Mouse (Mus musculus): ENCODE data around the gene Gm20662.

The Gm20662 gene

DNA sequence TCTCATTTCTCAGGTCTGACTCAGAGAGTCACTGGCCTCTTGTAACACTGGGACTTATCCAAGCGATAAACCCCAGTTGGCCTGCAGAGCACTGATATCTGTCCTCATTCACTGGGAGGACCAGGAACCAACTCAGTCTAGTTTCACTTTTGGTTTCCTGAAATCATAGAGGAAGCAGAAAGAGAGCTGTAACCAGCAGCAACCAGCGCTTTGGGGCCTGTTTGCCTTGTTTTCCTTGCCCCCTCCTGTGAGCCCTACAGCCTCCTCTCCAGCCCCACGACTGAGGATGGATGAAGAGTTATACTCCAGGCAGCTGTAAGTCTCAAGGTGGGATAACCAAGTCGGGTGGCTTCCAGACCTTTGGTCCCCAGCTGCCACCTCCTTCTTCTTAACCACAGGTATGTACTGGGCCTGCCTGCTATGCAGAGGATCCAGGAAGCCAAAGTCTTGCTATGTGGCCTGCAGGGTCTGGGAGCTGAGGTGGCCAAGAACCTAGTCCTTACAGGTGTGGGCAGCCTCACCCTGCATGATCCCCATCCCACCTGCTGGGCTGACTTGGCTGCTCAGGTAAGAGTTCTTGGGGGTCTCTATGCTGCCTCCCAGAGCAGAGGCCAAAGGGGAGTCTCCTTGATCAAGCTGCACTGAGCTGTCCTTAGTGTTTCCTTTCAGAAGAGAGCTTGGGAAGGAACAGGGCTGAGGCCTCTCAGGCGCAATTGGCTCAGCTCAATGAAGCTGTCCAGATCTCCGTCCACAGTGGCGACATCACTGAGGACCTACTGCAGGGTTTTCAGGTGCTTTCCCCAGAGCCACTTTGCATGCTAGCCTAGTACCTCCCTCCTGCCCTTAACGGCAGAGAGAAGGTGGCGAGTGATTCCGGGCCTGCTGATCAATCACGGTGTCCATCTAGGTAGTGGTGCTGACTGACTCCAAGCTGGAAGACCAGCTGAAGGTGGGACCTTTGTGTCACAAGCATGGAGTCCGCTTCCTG, 20.5 kb upstream of the Gm20662 start, which contains the start of gene Uba7:
Gene Uba7, plus strand, starts transcription at position 107 of the 988 bp plus-strand sequence.
- in situ Hi-C loops (cut with MboI): no loop called here

DNA sequence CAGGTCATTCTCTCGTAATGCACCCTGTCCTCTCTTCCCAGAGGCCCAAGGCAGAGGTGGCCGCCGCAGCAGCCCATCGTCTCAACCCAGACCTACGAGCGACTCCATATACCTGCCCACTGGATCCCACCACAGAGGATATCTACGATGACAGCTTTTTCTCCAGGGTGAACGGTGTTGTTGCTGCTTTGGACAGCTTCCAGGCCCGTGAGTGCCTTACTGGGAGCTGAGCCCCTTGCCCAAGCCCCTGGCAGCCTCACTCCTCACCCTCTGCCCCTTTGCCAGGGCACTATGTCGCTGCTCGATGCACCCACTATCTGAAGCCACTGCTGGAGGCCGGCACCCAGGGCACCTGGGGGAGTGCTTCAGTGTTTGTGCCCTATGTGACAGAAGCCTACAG, 17.3 kb upstream of the Gm20662 start:
- in situ Hi-C loops (cut with MboI): no loop called here

DNA sequence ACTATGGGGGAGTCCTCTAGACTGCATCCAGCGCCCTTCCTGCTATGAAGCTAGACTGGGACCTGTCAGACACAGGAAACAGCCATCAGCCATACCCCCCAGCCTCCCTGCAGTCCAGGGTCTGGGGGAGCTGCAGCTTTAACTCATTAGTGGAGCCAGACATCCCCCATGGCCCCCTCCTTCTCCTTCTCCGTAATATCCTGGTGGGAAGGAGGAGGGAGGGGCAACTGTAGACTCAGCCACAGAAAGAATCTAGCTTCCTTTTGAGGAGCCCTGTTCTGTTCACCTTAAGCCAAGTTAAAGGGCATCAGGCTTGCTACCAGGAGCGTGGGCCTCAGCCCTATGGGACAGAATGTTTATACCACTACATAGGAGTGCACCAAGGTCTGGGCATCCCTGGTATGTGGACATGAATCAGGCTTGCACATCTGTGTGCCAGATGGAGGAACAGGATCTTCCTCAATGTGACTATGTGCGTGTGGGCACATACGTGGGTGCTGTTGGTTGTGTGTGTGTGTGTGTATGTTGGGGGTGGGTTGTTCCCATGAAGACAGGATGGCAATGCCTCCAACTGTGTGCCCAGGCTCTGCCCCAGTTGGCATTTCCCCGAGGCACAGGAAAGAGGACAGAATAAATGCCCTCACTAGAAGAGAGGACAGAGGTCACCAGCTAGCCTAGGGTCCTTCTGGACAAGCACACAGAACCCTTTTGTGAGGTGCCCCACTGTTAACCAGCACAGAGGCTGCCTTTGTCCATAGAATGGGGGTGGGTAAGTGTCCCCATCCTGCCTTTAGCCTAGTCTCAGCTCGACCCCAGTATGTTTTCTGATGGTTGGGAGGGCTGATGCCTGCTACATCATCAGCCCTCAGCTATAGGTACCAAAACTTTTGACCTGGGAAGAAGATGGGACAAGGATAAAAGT, 14.2 kb upstream of the Gm20662 start:
- in situ Hi-C loops (cut with MboI): no loop called here

DNA sequence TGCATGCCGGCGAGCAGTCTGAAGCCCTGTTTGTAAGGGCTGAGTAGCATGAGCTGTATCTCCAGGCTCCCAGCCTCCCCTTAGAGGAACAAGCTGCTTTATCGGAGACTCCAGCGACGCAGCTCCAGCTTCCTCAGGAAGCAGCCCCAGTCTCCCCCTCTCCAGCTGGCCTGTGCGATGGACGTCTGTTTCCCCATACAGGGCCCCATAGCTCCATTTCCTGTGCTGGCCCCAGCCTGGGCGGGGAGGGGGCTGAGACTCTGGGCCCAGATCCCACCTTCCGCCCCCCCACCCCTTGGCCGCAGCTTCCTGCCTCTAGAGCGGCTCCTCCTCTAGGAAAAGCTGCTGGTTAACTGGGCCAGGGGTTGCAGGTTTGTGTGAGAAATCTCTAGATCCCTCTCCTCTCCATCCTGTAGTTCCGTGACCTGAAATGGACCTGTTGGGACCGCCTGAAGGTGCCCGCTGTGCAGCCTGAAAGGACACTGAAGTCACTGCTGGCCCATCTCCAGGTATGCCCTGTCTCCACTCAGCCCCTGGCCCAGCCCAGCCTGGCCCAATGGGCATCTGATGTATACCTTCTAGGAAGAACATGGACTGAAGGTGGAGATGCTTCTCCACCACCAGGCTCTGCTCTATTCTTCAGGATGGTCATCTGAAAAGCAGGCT, 13.3 kb upstream of the Gm20662 start, which contains the start of gene Gm20661:
Gene Gm20661, plus strand, starts transcription at position 378 of the 666 bp plus-strand sequence.
- in situ Hi-C loops (cut with MboI): no loop called here

DNA sequence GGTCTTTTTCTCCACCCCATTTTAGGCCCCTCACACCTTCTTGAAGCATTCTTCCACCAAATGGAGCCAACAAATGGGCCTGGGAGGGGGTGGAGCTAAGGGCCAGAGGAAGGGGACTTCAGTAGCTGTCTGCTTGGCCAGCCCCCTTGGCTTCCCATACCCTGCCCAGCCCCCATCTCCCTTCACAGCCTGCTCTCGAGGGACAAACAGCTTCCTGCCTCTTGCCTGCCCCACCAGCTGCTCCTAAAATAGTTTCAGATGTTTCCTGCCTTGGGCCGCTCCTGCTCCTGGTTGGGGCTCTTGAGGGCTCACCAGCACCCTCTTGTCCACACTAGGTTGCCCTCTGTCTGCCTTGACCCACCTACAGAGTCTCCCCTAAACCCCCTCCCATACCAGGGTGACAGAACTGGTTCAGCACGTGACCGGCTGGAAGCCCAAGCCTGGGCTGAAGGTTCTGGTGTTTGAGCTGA, 12.7 kb upstream of the Gm20662 start:
- in situ Hi-C loops (cut with MboI): no loop called here

DNA sequence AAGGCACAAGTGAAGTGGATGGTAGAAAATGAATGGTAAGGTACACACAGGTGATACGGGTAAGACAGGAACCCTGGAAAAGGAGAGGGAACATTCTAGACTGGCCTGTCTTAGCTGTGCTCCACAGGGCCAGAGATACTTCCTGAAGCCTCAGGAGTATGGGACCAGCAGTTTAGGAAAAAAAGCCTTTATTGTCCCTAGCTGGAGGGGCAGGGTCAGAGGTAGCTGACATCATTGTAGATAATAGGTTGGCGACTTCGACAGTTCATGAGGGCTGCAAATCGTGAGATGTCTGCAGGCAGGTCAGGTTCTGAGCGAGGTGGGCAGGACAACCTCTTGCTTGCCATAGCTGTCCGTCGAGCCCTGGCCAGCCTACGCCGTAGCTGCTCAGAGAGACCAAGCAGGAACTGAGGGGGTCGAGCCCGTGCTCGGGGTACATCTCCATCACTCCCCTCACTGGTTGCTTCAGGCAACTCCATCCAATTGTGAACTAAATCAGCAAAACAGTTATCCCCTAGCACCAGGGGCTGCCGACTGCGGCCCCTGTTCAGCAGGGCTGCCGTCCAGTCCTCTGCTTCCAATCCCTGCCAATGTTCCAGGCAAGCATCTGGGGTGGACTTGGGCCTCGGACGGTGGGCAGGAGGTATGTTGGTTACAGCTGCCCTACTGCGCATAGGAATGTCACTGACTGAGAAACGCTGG, 11.9 kb upstream of the Gm20662 start:
- in situ Hi-C loops (cut with MboI): no loop called here

DNA sequence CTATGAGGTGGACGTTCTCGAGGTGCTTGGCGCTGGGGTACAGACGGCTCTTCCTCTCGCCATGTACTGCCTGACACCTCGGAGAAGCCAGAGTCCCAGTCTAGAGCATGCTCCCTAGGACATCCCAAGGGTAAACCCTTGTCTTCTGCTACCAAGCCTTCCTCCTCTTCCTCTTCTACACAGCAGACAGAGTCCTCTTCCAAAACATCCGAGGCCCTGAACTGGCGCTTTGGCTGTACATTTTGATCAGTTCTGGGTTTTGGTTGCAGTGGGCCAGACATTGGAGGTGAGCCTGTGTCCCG, 11.4 kb upstream of the Gm20662 start:
- in situ Hi-C loops (cut with MboI): no loop called here

DNA sequence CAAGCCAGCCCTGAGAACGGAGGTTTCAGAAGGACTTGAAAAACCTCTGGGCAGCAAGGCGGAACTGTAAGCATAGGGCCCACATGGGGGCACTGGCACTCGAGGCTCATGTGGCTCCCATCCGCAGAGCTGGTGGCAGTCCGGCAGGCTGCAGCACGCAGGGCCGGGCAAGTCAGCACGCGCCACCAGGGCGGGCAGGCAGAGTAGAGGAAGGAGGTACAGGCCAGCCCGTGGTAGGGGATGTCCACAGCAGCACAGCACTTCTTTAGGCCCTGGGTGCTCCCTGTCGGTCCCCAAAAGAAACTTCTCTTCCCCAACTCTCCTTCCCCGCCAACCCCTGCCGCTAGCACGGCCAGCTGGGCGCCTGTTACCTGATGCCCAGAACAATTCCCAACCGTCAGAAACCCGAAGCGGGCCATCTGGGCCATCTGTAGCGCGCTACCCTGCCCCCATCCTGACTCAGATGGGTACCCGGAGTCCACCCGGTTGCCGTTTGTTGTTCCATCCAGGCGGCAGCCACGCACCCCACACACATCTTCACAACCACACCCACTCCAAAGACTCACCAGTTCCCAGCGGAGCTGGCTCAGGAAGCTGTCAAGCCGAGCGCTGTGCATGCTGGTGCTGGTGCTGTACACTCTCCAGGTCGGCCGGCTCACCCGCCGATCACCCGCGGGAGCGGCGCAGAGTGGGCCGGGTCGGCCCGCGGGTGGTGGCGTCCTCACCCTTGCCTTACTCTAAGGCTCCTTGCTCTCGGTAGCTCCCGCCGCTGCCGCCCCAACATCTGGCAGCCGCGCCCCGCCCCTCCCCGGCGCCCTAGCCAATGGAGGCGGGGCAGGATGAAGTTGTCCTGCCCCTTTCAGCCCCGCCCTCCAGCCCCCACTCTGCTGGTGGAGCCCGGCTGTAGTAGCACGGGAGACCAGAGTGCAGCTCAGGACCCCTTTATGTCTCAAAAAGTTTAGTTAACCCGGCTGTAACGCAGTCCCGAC, 10.7 kb upstream of the Gm20662 start, which contains the start of gene Inka1:
Gene Inka1, minus strand, starts transcription at position 749 of the 989 bp plus-strand sequence.
- in situ Hi-C loops (cut with MboI): no loop called here

DNA sequence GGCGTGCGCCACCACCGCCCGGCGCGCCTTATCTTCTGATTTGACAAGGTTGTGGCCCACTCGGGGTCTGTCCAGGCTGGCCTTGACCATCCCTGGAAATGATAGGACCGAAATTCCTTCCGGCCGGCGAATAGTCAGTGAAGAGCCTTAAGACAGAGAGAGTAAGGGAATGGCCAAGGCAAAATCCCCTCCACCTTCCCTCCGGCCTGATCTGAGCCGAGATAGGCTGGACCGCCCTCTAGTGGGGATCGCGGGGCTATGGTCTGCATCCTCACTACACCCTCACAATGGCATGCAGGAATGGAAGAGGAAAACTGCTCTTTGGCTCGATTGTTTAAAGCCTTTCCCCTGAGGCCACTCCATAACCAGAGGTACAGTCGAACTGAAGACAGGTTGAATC, 9.8 kb upstream of the Gm20662 start:
- in situ Hi-C loops (cut with MboI): no loop called here

DNA sequence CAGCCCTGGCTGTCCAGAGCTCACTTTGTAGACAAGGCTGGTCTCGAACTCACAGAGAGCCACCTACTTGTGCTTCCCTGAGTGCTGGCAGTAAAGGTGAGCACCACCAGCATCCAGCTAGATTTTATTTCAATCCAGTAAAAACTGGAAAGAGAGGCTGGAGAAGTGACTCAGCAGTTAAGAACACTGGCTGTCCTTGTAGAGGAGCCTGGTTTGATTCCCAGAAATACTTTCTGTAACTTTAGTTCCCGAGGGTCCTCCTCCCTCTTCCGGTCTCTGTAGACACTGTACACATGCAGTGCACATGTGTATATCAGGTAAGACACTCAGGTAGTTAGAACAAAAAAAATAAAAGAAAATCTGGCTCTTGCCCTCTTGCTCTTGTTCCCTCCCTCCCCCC, 8.2 kb upstream of the Gm20662 start:
- in situ Hi-C loops (cut with MboI): no loop called here

DNA sequence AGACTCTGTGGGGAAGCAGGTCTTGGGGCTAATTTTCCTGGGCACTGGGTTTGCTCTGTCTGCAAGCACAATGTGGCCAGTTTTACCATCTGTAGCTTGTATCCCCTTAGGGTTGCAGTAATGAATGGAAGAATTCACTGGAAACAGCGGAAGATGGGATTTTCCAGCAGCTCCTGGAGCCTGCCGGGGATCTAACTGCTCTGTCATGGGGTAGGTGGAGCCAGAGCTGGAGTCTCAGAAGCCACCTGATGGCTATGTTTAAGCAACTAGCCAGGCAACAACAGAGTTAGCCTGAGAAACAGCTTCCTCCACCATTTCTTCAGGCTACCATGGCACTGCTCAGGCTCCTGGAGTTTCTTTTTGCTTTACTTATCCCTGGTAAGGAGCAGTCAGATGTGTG, 4.0 kb upstream of the Gm20662 start, which contains the start of gene Cdhr4:
Gene Cdhr4, plus strand, starts transcription at position 301 of the 400 bp plus-strand sequence.
- in situ Hi-C loops (cut with MboI): no loop called here

DNA sequence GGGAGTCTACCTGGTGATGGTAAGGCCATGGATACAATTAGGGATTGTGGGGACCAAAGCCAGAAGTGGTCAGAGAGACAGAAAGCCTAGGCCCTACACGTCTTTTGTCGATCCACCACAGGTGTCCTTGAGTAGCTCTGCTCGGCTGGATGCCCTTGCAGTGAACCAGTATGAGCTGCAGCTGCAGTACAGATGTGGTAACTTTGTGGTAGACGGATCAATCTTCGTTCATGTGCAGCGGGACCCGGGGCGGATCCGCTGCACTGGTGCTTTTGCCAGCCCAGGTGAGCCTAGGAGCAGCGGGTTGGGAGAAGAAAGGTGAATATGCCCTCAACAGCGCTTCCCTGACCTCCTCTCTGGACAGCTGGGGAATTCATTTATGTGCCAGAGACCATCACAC, 3.1 kb upstream of the Gm20662 start:
- in situ Hi-C loops (cut with MboI): no loop called here

DNA sequence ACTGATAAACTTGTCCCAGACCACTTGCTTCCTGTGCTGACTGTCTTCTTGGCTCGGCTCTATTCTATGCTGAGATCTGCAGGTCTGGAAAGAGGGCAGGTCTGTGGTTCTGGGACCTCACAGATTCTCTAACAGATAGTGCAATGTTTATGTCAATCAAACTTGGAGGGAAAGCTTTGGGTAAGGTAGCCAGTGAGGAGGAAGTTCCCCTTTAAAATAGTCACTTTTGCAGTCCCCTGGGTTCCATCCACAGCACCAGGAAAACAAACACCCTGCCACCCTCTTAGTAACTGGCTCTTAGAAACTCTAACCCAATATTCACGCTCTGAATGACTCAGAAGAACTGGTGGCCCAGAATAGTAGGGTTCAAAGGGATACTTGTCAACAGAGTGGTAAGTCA, 1.7 kb upstream of the Gm20662 start:
- in situ Hi-C loops (cut with MboI): no loop called here

DNA sequence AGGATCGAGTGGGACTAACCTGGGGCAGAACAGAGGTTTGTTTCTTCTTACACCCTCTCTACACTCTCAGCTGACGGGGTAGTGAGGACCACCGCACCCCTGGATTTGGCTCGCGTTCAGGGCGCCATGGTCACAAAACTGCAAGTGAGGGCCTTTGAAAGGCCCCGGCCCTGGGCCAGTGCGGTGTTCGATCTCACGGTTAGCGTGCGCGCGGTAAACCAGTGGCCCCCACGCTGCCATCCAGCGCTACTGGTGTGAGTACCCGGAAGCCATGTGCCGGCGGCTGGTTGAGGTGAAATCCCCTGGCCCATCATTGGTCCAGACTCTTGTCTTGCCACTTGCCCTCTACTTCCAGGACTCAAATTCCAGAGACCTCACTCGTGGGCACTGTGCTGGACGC, 636 bp upstream of the Gm20662 start:
- in situ Hi-C loops (cut with MboI): no loop called here

DNA sequence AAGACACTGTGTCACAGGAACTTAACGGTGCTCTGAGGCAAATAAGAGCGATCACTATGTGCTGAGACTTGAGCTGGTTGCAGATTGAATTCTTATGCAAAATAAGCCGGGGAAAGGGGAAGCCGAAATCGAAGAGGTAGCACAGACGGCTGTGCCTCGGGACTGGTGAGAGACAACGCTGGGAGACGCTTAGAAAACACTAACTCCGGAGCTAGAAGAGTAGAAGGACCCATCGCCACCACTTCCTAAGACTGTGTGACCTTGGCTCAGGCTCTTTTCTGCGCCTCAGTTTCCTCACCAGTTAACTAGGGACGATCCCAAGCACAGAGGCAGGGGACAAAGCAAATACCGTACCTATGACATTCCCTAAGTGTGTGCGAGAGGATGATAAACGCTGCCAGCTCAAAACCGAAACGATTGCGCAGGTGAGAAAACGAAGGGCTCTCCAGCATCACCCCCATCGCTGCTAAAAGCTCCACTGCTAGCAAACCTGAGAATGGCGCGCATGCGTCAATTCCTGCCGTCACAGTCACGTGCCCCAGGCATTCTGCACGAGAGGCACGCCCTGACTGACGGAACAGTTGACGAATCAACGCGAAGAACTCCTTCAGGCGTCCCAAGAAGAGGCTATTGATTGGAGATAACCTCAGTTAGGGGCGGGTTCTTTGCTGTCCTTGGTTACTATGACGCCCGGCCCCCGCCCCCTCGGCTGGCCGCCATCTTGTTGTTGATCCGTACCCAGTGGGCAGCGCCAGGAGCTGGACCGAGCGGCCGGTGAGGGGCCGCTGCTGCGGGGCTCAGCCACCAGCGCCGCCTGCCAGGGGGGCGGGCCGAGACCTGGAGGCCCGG, 6.0 kb downstream of the Gm20662 start, which contains the start of gene Ip6k1:
Gene Ip6k1, plus strand, starts transcription at position 580 of the 849 bp plus-strand sequence.
- in situ Hi-C loops (cut with MboI): no loop called here

DNA sequence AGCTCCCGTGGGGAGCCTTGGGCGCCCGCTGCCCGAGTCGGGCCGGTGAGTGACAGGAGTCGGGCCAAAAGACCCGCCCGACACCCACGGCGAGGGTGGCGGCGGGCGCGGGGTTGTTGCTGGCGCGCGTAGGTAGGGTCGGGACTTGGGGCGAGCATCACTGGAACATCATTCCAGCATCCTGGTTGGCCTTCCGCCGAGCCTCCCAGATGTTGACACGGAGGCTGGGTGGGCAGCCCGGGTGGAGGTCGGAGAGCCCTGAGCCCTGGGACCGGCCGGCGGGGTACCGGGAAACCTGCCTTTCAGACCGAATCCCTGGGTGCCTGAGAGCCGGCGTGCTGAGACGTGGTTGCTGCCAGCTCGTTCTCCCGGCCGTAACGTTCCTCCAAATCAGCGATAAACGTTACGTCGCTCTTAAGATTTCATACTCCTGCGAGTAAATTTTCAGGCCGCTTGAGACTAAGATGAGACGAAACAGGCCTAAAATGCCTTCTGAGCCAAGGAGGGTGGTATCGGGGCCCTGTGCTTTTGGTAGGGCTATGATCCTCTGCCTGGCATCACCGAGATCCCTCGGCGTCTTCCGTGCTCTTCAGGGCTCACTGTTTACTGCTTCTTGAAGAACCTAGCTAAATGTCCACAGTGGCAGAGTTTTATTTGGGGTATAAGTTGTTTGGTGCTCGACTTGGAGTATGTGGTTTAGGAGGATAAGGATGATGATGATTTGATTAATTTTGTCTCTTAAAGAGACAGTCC, 6.8 kb downstream of the Gm20662 start:
- in situ Hi-C loops (cut with MboI): no loop called here

DNA sequence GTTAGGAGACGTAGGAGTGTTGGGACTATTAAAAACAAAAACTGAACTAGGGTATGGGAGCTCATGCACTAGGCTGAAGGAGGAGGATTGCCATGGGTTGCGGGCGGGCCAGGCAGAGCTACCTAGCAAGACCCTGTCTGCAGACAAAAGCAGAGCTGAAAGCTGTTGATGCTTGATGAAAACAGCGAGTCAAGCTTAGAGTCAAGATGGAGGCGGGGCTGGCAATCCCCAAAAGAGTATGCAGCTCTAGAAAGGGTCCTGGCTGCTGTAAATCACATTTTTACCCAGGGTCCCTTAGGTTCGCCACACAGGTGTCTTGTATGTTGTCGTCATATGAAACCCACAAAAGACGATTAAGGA, 7.4 kb downstream of the Gm20662 start:
- in situ Hi-C loops (cut with MboI): no loop called here

DNA sequence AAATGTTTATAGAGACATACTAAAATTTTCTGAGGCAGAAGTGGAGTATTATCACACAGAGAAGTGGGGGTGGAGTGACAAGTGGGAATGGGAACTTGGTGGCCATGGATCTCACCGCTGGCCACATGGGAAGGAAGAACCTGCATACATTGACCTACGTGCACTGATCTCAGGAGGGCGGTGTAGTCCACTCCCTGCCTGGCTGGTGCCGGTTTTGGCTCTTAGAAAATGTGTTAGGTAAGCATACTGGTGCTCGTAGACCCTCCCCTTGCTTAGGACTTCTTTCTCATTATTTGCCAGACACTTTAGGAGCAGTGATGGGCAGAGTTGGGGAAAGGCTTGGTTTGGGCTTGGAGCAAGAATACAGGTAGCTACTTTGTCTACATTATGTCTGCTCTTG, 11.9 kb downstream of the Gm20662 start:
- in situ Hi-C loops (cut with MboI): no loop called here
